Mouse (Mus musculus) spleen, adult 2 months (tissue): ENCODE measurements around the gene Atg4b. TPM values are rescaled to one million over a fixed set of nuclear protein-coding genes. Genes with fewer than 3 reads are reported as not detected.
"Not testable (repeated sequence)": the region's sequence is repeated elsewhere in the genome, so short reads cannot be mapped to it uniquely, and the experiment has no call there.

Source experiments
- DNase-seq, 2 experiments: peaks; one replicate each; pipeline versions ENCODE4 v3.0.0 to v3.0.0-alpha.2; 2012 to 2021; ENCODE audit warnings: low spot score in 2 of 2, low read depth in 1 of 2
- H3K27ac ChIP-seq: fragments of 200-500 bp; 2 replicates; pipeline ENCODE4 v1.5.1; 2012; ENCODE audit warnings: low read length, inconsistent platforms; ENCODE audit not compliant: insufficient read depth
- H3K27me3 ChIP-seq: fragments of 200-500 bp; 2 replicates; pipeline ENCODE4 v1.6.1; 2012; ENCODE audit warnings: mild to moderate bottlenecking, moderate library complexity, low read length, inconsistent platforms; ENCODE audit not compliant: control insufficient read depth, insufficient read depth
- H3K36me3 ChIP-seq: fragments of 200-500 bp; 2 replicates; pipeline ENCODE4 v1.6.1; 2012; ENCODE audit warnings: mild to moderate bottlenecking, low read length, inconsistent platforms; ENCODE audit not compliant: control insufficient read depth, insufficient read depth
- H3K4me1 ChIP-seq: fragments of 200-500 bp; 2 replicates; pipeline ENCODE4 v1.6.1; 2011; ENCODE audit warnings: inconsistent platforms; ENCODE audit not compliant: control insufficient read depth, insufficient read depth, insufficient read length
- H3K4me3 ChIP-seq: fragments of 200-500 bp; 2 replicates; pipeline ENCODE4 v1.5.1; 2011; ENCODE audit warnings: mild to moderate bottlenecking, inconsistent platforms; ENCODE audit not compliant: insufficient read depth, insufficient read length; ENCODE audit errors: extremely low read depth
- CTCF ChIP-seq: fragments of 200-500 bp; IDR thresholded peaks from 2 replicates; pipeline ENCODE4 v1.5.1; 2011; ENCODE audit warnings: mild to moderate bottlenecking, inconsistent platforms; ENCODE audit not compliant: insufficient read depth, insufficient read length, insufficient replicate concordance; ENCODE audit errors: extremely low read depth
- POLR2A ChIP-seq: fragments of 200-500 bp; IDR thresholded peaks from 2 replicates; pipeline ENCODE4 v1.6.1; 2011; ENCODE audit warnings: low read depth, low read length, inconsistent platforms
- WGBS: fragments of 180-500 bp; shearing (Covaris S2); methylation state at CpG from one replicate; pipeline ENCODE4 v1.1.7; 2018; 5-methylcytosine and 5-hydroxymethylcytosine counted together
- polyA plus RNA-seq: library from polyadenylated mRNA; depleted of rRNA; stranded (reverse); fragments of >200 nt; gene quantifications from 2 replicates; pipeline ENCODE4 v1.2.3, GENCODE M21; 2012; rRNA removed

The Atg4b gene
- polyA plus RNA-seq, 1 experiment = 38.5 TPM

DNA sequence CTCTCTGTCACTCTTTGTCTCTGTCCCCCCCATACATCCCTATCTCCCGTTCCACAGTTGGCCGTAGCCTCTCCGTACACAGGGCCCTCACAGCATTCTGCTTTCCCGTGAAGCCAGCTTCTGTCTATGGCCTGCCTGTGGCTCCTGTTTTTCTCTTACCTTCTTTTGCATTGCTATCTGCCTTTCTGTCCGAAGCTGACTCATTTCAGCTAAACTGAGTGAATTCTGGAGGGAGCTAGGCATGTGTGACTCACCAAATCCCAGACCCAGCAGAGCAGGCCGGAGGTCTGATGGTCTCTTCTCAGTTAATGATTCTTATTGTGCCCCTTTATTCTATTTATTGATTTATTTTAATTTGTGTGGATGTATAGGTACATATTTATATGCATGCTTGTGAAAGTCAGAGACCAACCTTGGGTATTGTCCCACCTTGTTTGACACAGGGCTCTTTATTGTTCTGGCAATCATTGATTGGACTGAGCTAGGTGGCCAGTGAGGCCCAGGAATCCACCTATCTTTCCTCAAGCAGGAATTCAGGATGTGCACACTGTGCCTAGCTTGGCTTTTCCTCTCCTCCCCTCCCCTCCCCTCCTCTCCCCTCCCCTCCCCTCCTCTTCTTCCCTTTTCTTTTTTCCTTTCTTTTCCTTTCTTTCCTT, 84.7 kb downstream of the Atg4b start:
- H3K27ac ChIP-seq = no peak overlapping the region
- no peak for TF ChIP-seq POLR2A
- no peak for TF ChIP-seq CTCF
- no peaks in the 10 kb centered on the region for H3K4me1 ChIP-seq
- H3K4me3 ChIP-seq = no peak overlapping the region
- no peak for DNase-seq
- H3K36me3 ChIP-seq = peaks cover 16% of the 10 kb centered on the region
- no peaks in the 10 kb centered on the region for H3K27me3 ChIP-seq
- 95% methylated on average over 6 of the region's 6 CpGs for WGBS

DNA sequence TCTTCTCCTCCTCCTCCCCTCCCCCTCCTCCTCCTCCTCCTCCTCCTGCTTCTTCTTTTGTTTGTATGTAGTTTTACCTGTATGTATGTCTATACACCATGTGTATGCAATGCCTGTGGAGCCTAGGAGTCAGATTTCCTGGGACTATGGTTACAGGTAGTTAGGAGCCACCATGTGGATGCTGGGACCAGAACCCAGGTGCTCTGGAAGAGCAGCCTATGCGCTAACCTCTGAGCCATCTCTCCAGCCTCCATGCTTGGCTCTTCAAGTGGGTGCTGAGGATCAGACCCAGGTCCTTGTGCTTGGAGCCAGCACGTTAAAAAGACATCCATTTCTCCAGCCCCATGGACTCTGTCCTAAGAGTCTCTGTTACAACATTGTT, 85.2 kb downstream of the Atg4b start:
- Histone ChIP-seq H3K27ac (no peak overlapping the region), H3K4me3 (no peak overlapping the region), H3K4me1 (no peaks in the 10 kb centered on the region), H3K27me3 (no peaks in the 10 kb centered on the region), H3K36me3 (peaks cover 16% of the 10 kb centered on the region)
- 91% methylated on average over 2 of the region's 2 CpGs for WGBS
- TF ChIP-seq CTCF (no peak), POLR2A (no peak)
- no peak for DNase-seq

DNA sequence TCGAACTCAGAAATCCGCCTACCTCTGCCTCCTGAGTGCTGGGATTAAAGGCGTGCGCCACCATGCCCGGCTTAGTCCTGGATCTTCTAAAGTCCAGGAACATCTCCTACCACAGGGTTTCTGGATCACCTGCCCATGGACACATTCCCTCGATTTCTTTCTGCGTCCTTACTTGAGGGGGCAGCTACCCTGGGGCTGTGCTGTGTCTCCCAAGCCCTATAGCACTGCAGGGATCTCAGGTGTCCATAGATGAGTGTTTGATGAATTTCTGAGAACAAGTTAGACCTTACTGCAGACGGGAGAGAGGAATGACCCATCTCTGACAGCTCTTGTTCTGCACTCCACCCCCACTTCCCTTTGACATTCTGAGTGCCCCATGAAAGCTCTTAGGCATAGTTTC, 86.0 kb downstream of the Atg4b start:
- TF ChIP-seq POLR2A = no peak
- no peak for TF ChIP-seq CTCF
- 89% methylated on average over 7 of the region's 8 CpGs for WGBS
- no peaks in the 10 kb centered on the region for H3K27me3 ChIP-seq
- no peaks in the 10 kb centered on the region for H3K4me1 ChIP-seq
- no peak overlapping the region for H3K4me3 ChIP-seq
- no peak for DNase-seq
- peaks cover 16% of the 10 kb centered on the region for H3K36me3 ChIP-seq
- no peak overlapping the region for H3K27ac ChIP-seq

DNA sequence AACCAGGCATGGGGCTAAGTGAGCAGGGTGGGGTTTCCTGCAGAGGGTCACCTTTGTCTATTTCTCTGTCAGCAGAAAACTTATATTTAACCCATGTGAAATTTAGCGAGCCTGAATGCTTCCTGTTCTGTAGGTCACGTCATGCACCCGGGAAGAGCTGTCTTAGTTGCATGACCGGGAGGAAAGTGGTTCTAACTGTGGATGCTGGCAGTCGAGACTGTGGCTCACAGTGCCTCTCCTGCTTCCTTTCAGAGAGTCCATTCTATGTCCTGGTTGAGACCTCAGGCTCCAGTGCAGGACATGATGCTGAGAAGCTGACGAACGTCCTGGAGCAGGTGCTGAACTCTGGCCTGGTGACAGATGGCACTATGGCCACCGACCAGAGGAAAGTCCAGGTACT, 87.3 kb downstream of the Atg4b start:
- 93% methylated on average over 8 of the region's 8 CpGs for WGBS

More for the DNA sequence above, 87.3 kb downstream of the Atg4b start:
- not testable (repeated sequence) for H3K27me3 ChIP-seq, DNase-seq, H3K4me1 ChIP-seq, H3K27ac ChIP-seq, H3K4me3 ChIP-seq
- H3K36me3 ChIP-seq = peaks cover 16% of the 10 kb centered on the region

Other genes starting within 250 kb of the Atg4b start
- 1.4 and 1.7 TPM in 2 replicates for gene Farp2, start 239.4 kb upstream of the Atg4b start, polyA plus RNA-seq
- gene Stk25, start 92.8 kb upstream of the Atg4b start, polyA plus RNA-seq = 63.2 and 65.6 TPM in 2 replicates
- gene Bok, start 65.8 kb upstream of the Atg4b start, polyA plus RNA-seq = 37.2 and 43.6 TPM in 2 replicates
- gene Thap4, start 3.4 kb downstream of the Atg4b start, polyA plus RNA-seq = 16.5 and 17.2 TPM in 2 replicates
- gene Dtymk, start 50.4 kb downstream of the Atg4b start, polyA plus RNA-seq = 43.7 and 44.0 TPM in 2 replicates
- 7.1 and 7.6 TPM in 2 replicates for gene Ing5, start 52.5 kb downstream of the Atg4b start, polyA plus RNA-seq
- 17.0 and 20.3 TPM in 2 replicates for gene D2hgdh, start 73.4 kb downstream of the Atg4b start, polyA plus RNA-seq
- 0.94 and 3.8 TPM in 2 replicates for gene Gal3st2, start 109.8 kb downstream of the Atg4b start, polyA plus RNA-seq
- gene Gal3st2b, start 166.8 kb downstream of the Atg4b start, polyA plus RNA-seq = 3.5 and 3.7 TPM in 2 replicates
- 0.04 and 0.05 TPM in 2 replicates for gene Gal3st2c, start 239.0 kb downstream of the Atg4b start, polyA plus RNA-seq